Mouse (Mus musculus) lung, embryonic 16.5 days (tissue): ENCODE data around the gene Golga5. TPM values are rescaled to one million over a fixed set of nuclear protein-coding genes. Genes with fewer than 3 reads are reported as not detected.
"Not testable (repeated sequence)": the region's sequence is repeated elsewhere in the genome, so short reads cannot be mapped to it uniquely, and the experiment has no call there.

Source experiments
- ATAC-seq: fragments of 200-750 bp; cut with Nextera tagmentation; 2 replicates; pipeline ENCODE4 v1.8.0; 2017; ENCODE audit warnings: low read depth, mild to moderate bottlenecking, moderate library complexity
- H3K27ac ChIP-seq: fragments of 300-500 bp; sonication (generic); 2 replicates; pipeline ENCODE4 v1.5.1; 2014; ENCODE audit warnings: mild to moderate bottlenecking, control low read depth, low read length
- H3K27me3 ChIP-seq: fragments of 300-500 bp; sonication (generic); 2 replicates; pipeline ENCODE4 v1.6.1; 2014; ENCODE audit warnings: low read depth, low read length, mixed read lengths; ENCODE audit not compliant: control insufficient read depth, insufficient read depth
- H3K36me3 ChIP-seq: fragments of 300-500 bp; sonication (generic); 2 replicates; pipeline ENCODE4 v1.6.1; 2014; ENCODE audit warnings: low read length; ENCODE audit not compliant: control insufficient read depth, insufficient read depth
- H3K4me1 ChIP-seq: fragments of 300-500 bp; sonication (generic); replicated peaks from 2 replicates; pipeline ENCODE4 v1.6.1; 2014; ENCODE audit warnings: low read length, mixed read lengths; ENCODE audit not compliant: control insufficient read depth, insufficient read depth
- H3K4me2 ChIP-seq: fragments of 300-500 bp; sonication (generic); 2 replicates; pipeline ENCODE4 v1.6.1; 2014; ENCODE audit warnings: low read depth, low read length, control low read depth
- H3K4me3 ChIP-seq: fragments of 300-500 bp; sonication (generic); 2 replicates; pipeline ENCODE4 v1.5.1; 2014; ENCODE audit warnings: mild to moderate bottlenecking, low read length, control low read depth
- H3K9ac ChIP-seq: fragments of 300-500 bp; sonication (generic); 2 replicates; pipeline ENCODE4 v1.6.1; 2014; ENCODE audit warnings: low read length, control low read depth
- H3K9me3 ChIP-seq: fragments of 300-500 bp; sonication (generic); 2 replicates; pipeline ENCODE4 v1.6.1; 2016; ENCODE audit warnings: low read length; ENCODE audit not compliant: control insufficient read depth
- WGBS: fragments of 180-500 bp; shearing (Covaris S2); extraction: QIAGEN DNeasy Blood & Tissue Kit; methylation state at CpG from one replicate; pipeline ENCODE4 v1.1.7; 2014; 5-methylcytosine and 5-hydroxymethylcytosine counted together
- polyA plus RNA-seq: library from polyadenylated mRNA; unstranded; fragments of >200 nt; fragmentation: Nextera tagmentation; extraction: Ambion mirVana; gene quantifications from 2 replicates; pipeline ENCODE4 v1.2.1, GENCODE M21; 2015

Golga5 gene
- polyA plus RNA-seq, 1 experiment from 2014 or later, result 35.5 TPM

DNA sequence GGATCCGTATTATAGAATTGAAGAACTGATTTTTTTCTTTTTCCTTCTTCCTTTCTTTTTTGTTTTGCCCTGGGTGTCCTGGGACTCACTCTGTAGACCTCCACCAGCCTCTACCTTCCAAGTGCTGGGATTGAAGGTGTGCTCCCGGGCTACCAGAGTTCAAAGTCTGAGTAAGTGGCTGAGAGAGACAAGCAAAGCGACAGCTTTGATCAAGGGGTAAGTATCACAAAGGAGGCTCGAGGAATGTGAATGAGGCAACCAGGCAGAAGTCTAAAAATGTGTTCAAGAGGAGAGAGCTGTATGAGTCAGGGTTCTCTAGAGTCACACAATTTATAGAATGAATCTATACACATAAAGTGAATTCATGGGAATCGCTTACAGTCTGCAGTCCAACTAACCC, 8.9 kb upstream of the Golga5 start:
- no peak for ATAC-seq
- Histone ChIP-seq H3K4me1 (no peaks in the 10 kb centered on the region), H3K36me3 (no peaks in the 10 kb centered on the region), H3K9ac (no peak overlapping the region), H3K27ac (no peak overlapping the region), H3K27me3 (no peaks in the 10 kb centered on the region), H3K9me3 (no peaks in the 10 kb centered on the region), H3K4me3 (no peak overlapping the region), H3K4me2 (no peak overlapping the region)
- WGBS, result 40% methylated on average over 5 of the region's 5 CpGs

DNA sequence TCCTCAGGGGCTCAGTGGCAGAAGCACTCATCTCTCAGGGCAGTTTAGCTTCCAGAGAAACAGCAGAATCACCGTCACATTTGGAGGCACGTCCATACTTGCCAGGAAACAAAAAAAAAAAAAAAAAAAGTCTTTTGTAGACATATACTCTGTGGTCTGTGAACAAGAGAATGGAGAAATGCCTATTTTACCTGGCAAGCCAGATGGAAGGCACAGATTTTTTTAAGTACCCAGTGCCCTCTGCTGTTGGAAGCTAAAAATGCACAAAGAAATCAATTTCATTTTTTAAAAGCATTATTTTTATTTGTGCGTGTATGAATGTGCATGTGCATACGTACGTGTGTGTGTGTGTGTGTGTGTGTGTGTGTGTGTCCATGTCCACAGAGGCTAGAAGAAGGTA, 7.8 kb upstream of the Golga5 start:
- ATAC-seq, result no peak
- no peaks in the 10 kb centered on the region for H3K9me3 ChIP-seq
- no peaks in the 10 kb centered on the region for H3K4me1 ChIP-seq
- no peaks in the 10 kb centered on the region for H3K36me3 ChIP-seq
- H3K9ac ChIP-seq, result no peak overlapping the region
- H3K4me2 ChIP-seq, result no peak overlapping the region
- H3K4me3 ChIP-seq, result no peak overlapping the region
- H3K27me3 ChIP-seq, result no peaks in the 10 kb centered on the region
- H3K27ac ChIP-seq, result no peak overlapping the region
- 49% methylated on average over 5 of the region's 5 CpGs for WGBS

DNA sequence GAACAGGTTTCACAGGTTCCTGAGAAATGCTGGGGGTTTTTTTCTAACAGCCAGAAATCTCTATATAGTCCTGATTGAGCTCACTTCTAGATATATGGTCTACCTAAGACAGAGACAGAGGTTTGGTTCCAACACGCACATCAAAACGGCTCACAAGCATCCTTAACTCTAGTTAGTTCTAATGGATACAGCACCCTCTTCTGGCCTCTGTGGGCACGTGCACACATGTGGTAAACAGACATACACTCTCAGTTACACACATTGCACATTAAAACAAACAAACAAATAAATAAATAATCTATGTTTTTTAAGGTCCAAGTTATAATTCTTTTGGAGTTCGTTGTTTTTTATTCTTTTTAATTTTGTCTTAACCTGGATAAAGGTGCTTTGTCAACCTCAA, 4.3 kb upstream of the Golga5 start:
- Histone ChIP-seq H3K27ac (no peak overlapping the region), H3K4me1 (no peaks in the 10 kb centered on the region), H3K9me3 (no peaks in the 10 kb centered on the region), H3K4me3 (no peak overlapping the region), H3K27me3 (no peaks in the 10 kb centered on the region), H3K9ac (no peak overlapping the region), H3K4me2 (no peak overlapping the region), H3K36me3 (no peaks in the 10 kb centered on the region)
- 63% methylated on average over 4 of the region's 4 CpGs for WGBS
- ATAC-seq, result no peak

DNA sequence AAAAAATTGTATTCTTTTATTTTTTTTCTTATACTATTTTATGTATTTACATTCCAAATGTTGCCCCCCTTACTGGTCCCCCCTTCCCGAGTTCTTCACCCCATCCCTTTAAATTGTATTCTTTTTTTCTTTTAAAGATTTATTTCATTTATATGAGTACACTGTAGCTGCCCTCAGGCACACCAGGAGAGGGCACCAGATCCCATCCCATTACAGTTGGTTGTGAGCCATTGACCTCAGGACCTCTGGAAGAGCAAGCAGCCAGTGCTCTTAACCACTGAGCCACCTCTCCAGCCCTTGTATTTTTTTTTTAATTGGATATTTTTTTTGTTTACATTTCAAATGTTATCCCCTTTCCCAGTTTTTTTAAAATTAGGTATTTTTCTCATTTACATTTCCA, 799 bp upstream of the Golga5 start:
- Histone ChIP-seq H3K27ac (no peak overlapping the region), H3K9ac (no peak overlapping the region), H3K27me3 (no peaks in the 10 kb centered on the region), H3K9me3 (no peaks in the 10 kb centered on the region), H3K4me1 (peaks cover 7% of the 10 kb centered on the region), H3K4me2 (no peak overlapping the region), H3K36me3 (peaks cover 8% of the 10 kb centered on the region), H3K4me3 (no peak overlapping the region)
- WGBS, result 77% methylated on average over 1 of the region's 1 CpGs
- ATAC-seq, result no peak

DNA sequence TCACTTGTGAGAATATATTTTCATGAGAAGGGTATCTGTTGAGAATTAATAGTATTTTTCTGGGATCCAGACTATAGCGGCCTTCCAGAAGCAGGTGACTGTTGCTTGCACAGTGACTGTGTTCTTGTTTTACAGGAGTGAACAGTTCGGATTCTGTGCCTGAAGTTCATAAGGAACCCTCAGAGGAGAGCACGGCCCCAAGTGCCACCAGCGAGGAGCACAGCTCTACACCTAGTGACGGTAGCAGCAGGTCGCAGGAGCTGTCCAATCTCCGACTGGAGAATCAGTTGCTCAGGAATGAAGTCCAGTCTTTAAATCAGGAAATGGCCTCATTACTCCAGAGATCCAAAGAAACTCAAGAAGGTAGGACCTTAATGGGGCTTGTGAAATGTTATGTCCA, 5.5 kb downstream of the Golga5 start:
- H3K27me3 ChIP-seq, result no peaks in the 10 kb centered on the region
- H3K9me3 ChIP-seq, result no peaks in the 10 kb centered on the region
- WGBS, result 88% methylated on average over 7 of the region's 7 CpGs
- no peak overlapping the region for H3K4me2 ChIP-seq
- no peak overlapping the region for H3K27ac ChIP-seq
- H3K36me3 ChIP-seq, result peaks cover 22% of the 10 kb centered on the region
- H3K4me1 ChIP-seq, result peaks cover 7% of the 10 kb centered on the region
- H3K9ac ChIP-seq, result no peak overlapping the region
- H3K4me3 ChIP-seq, result no peak overlapping the region
- ATAC-seq, result no peak

DNA sequence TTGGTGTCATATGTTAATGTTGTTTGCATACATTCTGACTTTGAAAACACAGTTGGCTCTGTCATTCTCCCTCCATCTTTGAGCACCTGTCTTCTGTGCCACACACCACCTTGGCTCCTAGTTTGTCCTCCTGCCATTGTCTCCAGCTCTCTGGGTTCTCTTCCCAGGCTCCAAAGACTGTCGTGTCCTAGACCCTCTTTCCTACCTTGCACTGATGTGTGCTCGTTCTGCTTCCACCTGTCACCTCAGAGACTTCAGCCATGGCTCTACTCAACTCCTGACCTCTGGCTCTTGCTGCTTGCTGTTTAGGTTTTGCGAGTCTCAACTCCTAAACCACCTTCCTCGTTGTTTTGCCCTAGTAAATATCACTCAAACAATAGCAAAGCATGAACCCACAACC, 11.5 kb downstream of the Golga5 start:
- 89% methylated on average over 4 of the region's 4 CpGs for WGBS
- Histone ChIP-seq H3K4me2 (no peak overlapping the region), H3K4me3 (no peak overlapping the region), H3K27me3 (no peaks in the 10 kb centered on the region), H3K27ac (no peak overlapping the region), H3K9me3 (no peaks in the 10 kb centered on the region), H3K36me3 (peaks cover 27% of the 10 kb centered on the region), H3K9ac (no peak overlapping the region), H3K4me1 (no peaks in the 10 kb centered on the region)
- no peak for ATAC-seq

DNA sequence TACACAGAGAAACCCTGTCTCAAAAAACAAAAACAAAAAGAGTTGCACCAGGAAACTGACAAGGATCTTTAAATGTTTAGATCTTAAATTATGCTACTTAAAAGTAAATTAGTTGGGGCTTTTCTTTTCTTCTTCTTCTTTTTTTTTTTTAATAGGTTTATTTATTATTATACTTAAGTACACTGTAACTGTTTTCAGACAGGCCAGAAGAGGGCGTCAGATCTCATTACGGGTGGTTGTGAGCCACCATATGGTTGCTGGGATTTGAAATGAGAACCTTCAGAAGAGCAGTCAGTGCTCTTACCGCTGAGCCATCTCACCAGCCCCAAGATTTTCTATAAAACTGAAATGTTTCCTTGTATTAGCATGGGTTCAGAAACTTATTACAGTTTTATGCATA, 16.0 kb downstream of the Golga5 start:
- Histone ChIP-seq H3K27me3 (no peaks in the 10 kb centered on the region), H3K4me3 (no peak overlapping the region), H3K4me1 (no peaks in the 10 kb centered on the region), H3K4me2 (no peak overlapping the region), H3K36me3 (peaks cover 35% of the 10 kb centered on the region), H3K9me3 (no peaks in the 10 kb centered on the region), H3K9ac (no peak overlapping the region), H3K27ac (no peak overlapping the region)
- 61% methylated on average over 3 of the region's 3 CpGs for WGBS
- ATAC-seq, result no peak

DNA sequence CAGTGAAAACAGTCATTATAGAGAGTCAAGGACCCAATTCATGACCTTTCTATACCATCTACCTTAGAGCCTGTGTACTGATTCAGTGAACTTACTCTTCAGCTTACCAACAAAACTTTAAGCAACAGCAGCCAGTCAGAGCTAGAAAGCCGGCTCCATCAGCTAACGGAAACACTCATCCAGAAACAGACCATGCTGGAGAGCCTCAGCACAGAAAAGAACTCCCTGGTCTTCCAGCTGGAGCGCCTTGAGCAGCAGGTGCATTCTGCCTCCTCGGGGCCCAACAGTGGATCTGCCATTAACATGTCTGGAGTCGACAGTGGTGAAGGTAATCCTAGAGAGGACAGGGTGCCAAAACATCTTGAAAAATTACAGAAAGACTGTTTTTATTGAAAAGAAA, 23.0 kb downstream of the Golga5 start:
- no peak overlapping the region for H3K9ac ChIP-seq
- no peaks in the 10 kb centered on the region for H3K27me3 ChIP-seq
- H3K4me3 ChIP-seq, result no peak overlapping the region
- H3K27ac ChIP-seq, result no peak overlapping the region
- WGBS, result 86% methylated on average over 5 of the region's 5 CpGs
- H3K36me3 ChIP-seq, result peaks cover 33% of the 10 kb centered on the region
- no peak for ATAC-seq
- no peaks in the 10 kb centered on the region for H3K9me3 ChIP-seq
- no peaks in the 10 kb centered on the region for H3K4me1 ChIP-seq
- no peak overlapping the region for H3K4me2 ChIP-seq

DNA sequence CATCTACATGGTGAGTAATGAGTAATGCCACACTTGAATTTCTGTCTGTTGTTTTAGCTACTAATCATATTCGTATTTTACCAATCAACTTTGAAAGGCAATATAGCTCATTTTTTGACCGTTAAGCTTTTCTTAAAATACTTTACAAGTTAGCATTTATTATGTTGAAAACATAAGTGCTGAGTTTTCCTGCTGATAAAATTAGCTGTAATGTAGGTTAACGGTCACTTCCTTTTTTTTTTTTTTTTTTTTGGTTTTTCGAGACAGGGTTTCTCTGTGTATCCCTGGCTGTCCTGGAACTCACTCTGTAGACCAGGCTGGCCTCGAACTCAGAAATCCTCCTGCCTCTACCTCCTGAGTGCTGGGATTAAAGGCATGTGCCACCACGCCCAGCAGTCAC, 26.8 kb downstream of the Golga5 start:
- peaks cover 23% of the 10 kb centered on the region for H3K36me3 ChIP-seq
- H3K4me3 ChIP-seq, H3K4me2 ChIP-seq, H3K27me3 ChIP-seq, H3K4me1 ChIP-seq, ATAC-seq, H3K9ac ChIP-seq, H3K27ac ChIP-seq, H3K9me3 ChIP-seq: not testable (repeated sequence)
- WGBS, result 90% methylated on average over 6 of the region's 6 CpGs

DNA sequence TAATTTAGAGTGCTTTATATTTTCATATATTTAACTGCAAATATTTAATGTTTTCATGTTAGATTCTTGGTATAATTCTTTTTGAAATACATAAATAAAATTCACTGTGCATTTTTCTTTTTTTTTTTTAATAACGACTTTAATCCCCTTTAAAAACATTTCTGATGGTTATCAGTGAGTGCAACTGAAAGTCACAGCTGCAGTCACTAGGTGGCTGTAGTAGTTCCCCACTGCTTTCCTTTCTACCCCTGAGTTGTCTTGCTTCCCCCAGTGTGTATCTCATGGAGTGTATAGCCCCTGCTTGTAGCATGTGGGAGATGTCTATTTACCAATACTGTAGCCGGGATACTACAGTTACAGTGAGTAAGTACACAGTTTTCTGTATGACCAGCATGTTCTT, 29.0 kb downstream of the Golga5 start:
- H3K4me1 ChIP-seq, result no peaks in the 10 kb centered on the region
- no peaks in the 10 kb centered on the region for H3K9me3 ChIP-seq
- H3K27me3 ChIP-seq, result no peaks in the 10 kb centered on the region
- H3K36me3 ChIP-seq, result peaks cover 14% of the 10 kb centered on the region; the same call in 1 of the 2 replicates
- WGBS, result 74% methylated on average over 2 of the region's 2 CpGs
- ATAC-seq, result no peak
- H3K4me3 ChIP-seq, result no peak overlapping the region
- no peak overlapping the region for H3K4me2 ChIP-seq
- no peak overlapping the region for H3K9ac ChIP-seq
- H3K27ac ChIP-seq, result no peak overlapping the region
